Mouse (Mus musculus): ENCODE measurements around the gene Trim69. TPM values are rescaled to one million over a fixed set of nuclear protein-coding genes. Genes with fewer than 3 reads are reported as not detected.

Trim69 gene
- total and polyA plus RNA-seq, 3 experiments = 0.04 TPM; not detected in 2

- TF ChIP-seq ZKSCAN1 (IDR thresholded peaks at IDR 0.05; ENCODE audit: low read depth, low read length) (no peak), MAX (IDR thresholded peaks at IDR 0.05; ENCODE audit: low read length) (no peak), JUND (IDR thresholded peaks at IDR 0.05; ENCODE audit: low read depth, low read length) (no peak), ZNF384 (IDR thresholded peaks at IDR 0.05; ENCODE audit: low read depth, low read length) (peak; percentile 78), ZMIZ1 (IDR thresholded peaks at IDR 0.05; ENCODE audit: low read depth, low read length) (no peak), POLR2AphosphoS5 (IDR thresholded peaks at IDR 0.05; ENCODE audit: borderline replicate concordance, low read depth, low read length) (no peak), CTCF (IDR thresholded peaks at IDR 0.05 in 2 of 3, conservative IDR thresholded peaks at IDR 0.05 in 1 of 3; ENCODE audit: control insufficient read depth in 1 of 3, insufficient read depth in 1 of 3, low read depth in 2 of 3, low read length in 3 of 3, poor library complexity in 1 of 3, severe bottlenecking in 1 of 3) (no peak), POLR2AphosphoS2 (IDR thresholded peaks at IDR 0.05; ENCODE audit: low read length) (no peak), RAD21 (IDR thresholded peaks at IDR 0.05; ENCODE audit: low read depth, low read length) (no peak), NELFE (IDR thresholded peaks at IDR 0.05; ENCODE audit: low read depth, low read length) (no peak), E2F4 (IDR thresholded peaks at IDR 0.05; ENCODE audit: borderline replicate concordance, low read depth, low read length) (no peak), CHD1 (IDR thresholded peaks at IDR 0.05; ENCODE audit: low read depth, low read length) (no peak), RCOR1 (IDR thresholded peaks at IDR 0.05; ENCODE audit: low read depth, low read length) (no peak), USF2 (IDR thresholded peaks at IDR 0.05; ENCODE audit: borderline replicate concordance in 1 of 2, insufficient read depth in 1 of 2, low read depth in 1 of 2, low read length in 2 of 2) (no peak), MXI1 (IDR thresholded peaks at IDR 0.05; ENCODE audit: low read depth, low read length) (no peak)
Observed at GRCm38 (mm10) chr2:122221378-122221777, 60.9 kb downstream of the Trim69 start (continued).

DNA sequence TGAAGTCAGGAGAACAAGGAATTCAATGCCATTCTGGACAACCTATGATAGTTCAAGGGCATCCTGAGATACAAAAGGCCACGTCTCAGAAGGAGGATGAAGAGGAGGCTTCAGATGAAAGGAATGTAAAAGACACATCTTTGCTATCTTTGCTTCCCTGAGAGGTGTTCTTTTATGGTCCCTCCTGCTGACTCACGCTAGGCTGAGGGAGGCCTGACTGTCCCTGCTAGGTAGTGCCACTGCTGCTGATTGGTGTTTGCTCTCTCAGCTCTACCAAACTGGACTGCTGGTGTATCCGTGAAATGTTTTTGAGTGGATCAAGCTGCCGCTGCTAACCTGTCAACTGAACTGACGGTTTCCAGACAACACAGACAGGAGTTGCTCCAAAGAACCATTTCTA lies 61.3 kb downstream of the Trim69 start:
- Histone ChIP-seq H3K36me3 (ENCODE audit: control insufficient read depth in 1 of 2, insufficient read depth in 2 of 2, low read length in 2 of 2) (peaks cover 0 to 32% of the 10 kb centered on the region in 2 experiments; a peak in 2 of 4 replicates), H3K27me3 (ENCODE audit: control insufficient read depth in 1 of 2, insufficient read depth in 2 of 2, low read length in 2 of 2) (no peaks in the 10 kb centered on the region), H3K9ac (ENCODE audit: control insufficient read depth, low read depth, low read length, poor library complexity, severe bottlenecking) (peak overlapping the region; percentile 31; the same call in 1 of the 2 replicates), H3K27ac (ENCODE audit: control insufficient read depth, low read depth, low read length) (peak overlapping the region; percentile 73), H3K79me2 (ENCODE audit: control insufficient read depth, insufficient read depth, low read length, poor library complexity) (no peaks in the 10 kb centered on the region), H3K4me3 (ENCODE audit: control insufficient read depth in 1 of 2, insufficient read depth in 1 of 2, low read depth in 2 of 2, low read length in 2 of 2) (peak overlapping the region in 1 of 2 experiments; percentile 19; a peak in 2 of 4 replicates), H3K4me1 (ENCODE audit: control insufficient read depth in 1 of 2, insufficient read depth in 2 of 2, low read length in 2 of 2) (peaks cover 18 to 32% of the 10 kb centered on the region in 2 experiments), H3K9me3 (replicated peaks; ENCODE audit: insufficient read depth, low read length) (no peaks in the 10 kb centered on the region)
- DNase-seq (ENCODE audit: low read depth, low spot score) = peak; percentile 66
- TF ChIP-seq HCFC1 (IDR thresholded peaks at IDR 0.05; ENCODE audit: low read depth, low read length) (no peak), MAFK (IDR thresholded peaks at IDR 0.05; ENCODE audit: borderline replicate concordance, low read depth, low read length) (no peak)

DNA sequence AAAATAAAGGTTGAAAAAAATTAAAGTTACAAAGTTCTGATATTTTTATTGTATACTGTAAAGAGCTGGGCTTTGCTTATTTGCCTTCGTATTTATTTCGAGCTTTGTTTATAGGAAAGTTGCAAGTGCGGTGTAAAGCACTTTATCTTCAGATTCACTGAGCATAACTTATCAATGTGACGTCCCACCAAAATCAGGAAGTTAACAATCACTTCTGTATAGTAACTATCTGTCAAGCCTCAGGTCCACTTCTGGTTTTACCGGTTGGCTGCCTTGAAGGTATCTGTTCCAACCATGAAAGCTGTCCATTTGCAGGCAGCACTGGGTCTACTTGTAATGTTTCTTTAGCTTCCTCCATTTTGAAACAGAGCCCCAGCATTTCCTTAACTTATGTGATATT lies 61.8 kb downstream of the Trim69 start:
- H3K27ac ChIP-seq (ENCODE audit: control insufficient read depth, low read depth, low read length) = peak overlapping the region; percentile 73
- no peak overlapping the region for H3K9ac ChIP-seq (ENCODE audit: control insufficient read depth, low read depth, low read length, poor library complexity, severe bottlenecking)
- no peaks in the 10 kb centered on the region for H3K9me3 ChIP-seq (replicated peaks; ENCODE audit: insufficient read depth, low read length)
- peaks cover 0 to 32% of the 10 kb centered on the region in 2 experiments; a peak in 2 of 4 replicates for H3K36me3 ChIP-seq (ENCODE audit: control insufficient read depth in 1 of 2, insufficient read depth in 2 of 2, low read length in 2 of 2)
- H3K4me3 ChIP-seq (ENCODE audit: control insufficient read depth in 1 of 2, insufficient read depth in 1 of 2, low read depth in 2 of 2, low read length in 2 of 2) = peak overlapping the region in 1 of 2 experiments; percentile 24; a peak in 2 of 4 replicates
- peak; percentile 78 for DNase-seq (ENCODE audit: low read depth, low spot score)
- H3K27me3 ChIP-seq (ENCODE audit: control insufficient read depth in 1 of 2, insufficient read depth in 2 of 2, low read length in 2 of 2) = no peaks in the 10 kb centered on the region
- H3K79me2 ChIP-seq (ENCODE audit: control insufficient read depth, insufficient read depth, low read length, poor library complexity) = no peaks in the 10 kb centered on the region
- H3K4me1 ChIP-seq (ENCODE audit: control insufficient read depth in 1 of 2, insufficient read depth in 2 of 2, low read length in 2 of 2) = peaks cover 18 to 32% of the 10 kb centered on the region in 2 experiments
- no peak for TF ChIP-seq NELFE (IDR thresholded peaks at IDR 0.05; ENCODE audit: low read depth, low read length)
- peak; percentile 74 for TF ChIP-seq ETS1 (IDR thresholded peaks at IDR 0.05; ENCODE audit: low read depth, low read length)
- no peak for TF ChIP-seq POLR2AphosphoS2 (IDR thresholded peaks at IDR 0.05; ENCODE audit: low read length)
- TF ChIP-seq JUND (IDR thresholded peaks at IDR 0.05; ENCODE audit: low read depth, low read length) = no peak
- no peak for TF ChIP-seq ZMIZ1 (IDR thresholded peaks at IDR 0.05; ENCODE audit: low read depth, low read length)
- TF ChIP-seq MAZ (IDR thresholded peaks at IDR 0.05; ENCODE audit: low read depth, low read length) = no peak
- no peak for TF ChIP-seq POLR2A (IDR thresholded peaks at IDR 0.05; ENCODE audit: control insufficient read depth in 1 of 2, insufficient read depth in 1 of 2, low read depth in 1 of 2, low read length in 2 of 2, poor library complexity in 1 of 2)
- TF ChIP-seq E2F4 (IDR thresholded peaks at IDR 0.05; ENCODE audit: borderline replicate concordance, low read depth, low read length) = no peak
- peak; percentile 81 for TF ChIP-seq TCF12 (IDR thresholded peaks at IDR 0.05; ENCODE audit: low read depth, low read length)
- TF ChIP-seq NRF1 (IDR thresholded peaks at IDR 0.05; ENCODE audit: insufficient read depth, low read depth, low read length, poor library complexity, severe bottlenecking) = no peak
- TF ChIP-seq ZC3H11A (IDR thresholded peaks at IDR 0.05; ENCODE audit: low read depth, low read length) = 0 out of 2 replicates have a peak, but pooled peaks have one; percentile 1
- TF ChIP-seq UBTF (IDR thresholded peaks at IDR 0.05; ENCODE audit: borderline replicate concordance, insufficient read depth, low read depth, low read length) = no peak
- TF ChIP-seq BHLHE40 (IDR thresholded peaks at IDR 0.05; ENCODE audit: borderline replicate concordance, low read depth, low read length) = peak; percentile 46; the same call in 1 of the 2 replicates
- TF ChIP-seq RCOR1 (IDR thresholded peaks at IDR 0.05; ENCODE audit: low read depth, low read length) = peak; percentile 98
- TF ChIP-seq MXI1 (IDR thresholded peaks at IDR 0.05; ENCODE audit: low read depth, low read length) = 0 out of 2 replicates have a peak, but pooled peaks have one; percentile 50
- no peak for TF ChIP-seq USF2 (IDR thresholded peaks at IDR 0.05; ENCODE audit: borderline replicate concordance in 1 of 2, insufficient read depth in 1 of 2, low read depth in 1 of 2, low read length in 2 of 2)
- TF ChIP-seq MAFK (IDR thresholded peaks at IDR 0.05; ENCODE audit: borderline replicate concordance, low read depth, low read length) = peak; percentile 52; the same call in 1 of the 2 replicates
- TF ChIP-seq SIN3A (IDR thresholded peaks at IDR 0.05; ENCODE audit: low read length) = peak; percentile 69
- no peak for TF ChIP-seq SMC3 (IDR thresholded peaks at IDR 0.05; ENCODE audit: low read depth, low read length)
